Mouse (Mus musculus): Measurements from ENCODE around the gene Gm14548. TPM values are rescaled to one million over a fixed set of nuclear protein-coding genes. Genes with fewer than 3 reads are reported as not detected.
A peak's percentile ranks its signal among the peaks of the same experiment; 100 is the strongest.
"Not testable (repeated sequence)": the region's sequence is repeated elsewhere in the genome, so short reads cannot be mapped to it uniquely, and the experiment has no call there.

Gm14548 gene
- polyA plus RNA-seq (2015; fragmentation: Nextera tagmentation; extraction: Ambion mirVana), result 0.22 and 0.49 TPM in 2 replicates

GRCm38 (mm10) chr7:3898036-3898590 is at the start of gene Gm14548:
Gm14548 (minus strand) TSS chr7:3898120.
- not testable (repeated sequence) for DNase-seq (ENCODE audit: low spot score)

- no peak for DNase-seq (ENCODE audit: low spot score)
These were observed 48.2 kb upstream of the Gm14548 start for GRCm38 (mm10) chr7:3946117-3946516.

- DNase-seq (ENCODE audit: low spot score), result no peak
These were observed 43.0 kb upstream of the Gm14548 start for GRCm38 (mm10) chr7:3940915-3941314.

- no peak for DNase-seq (ENCODE audit: low spot score)
These were observed 42.1 kb upstream of the Gm14548 start for GRCm38 (mm10) chr7:3939866-3940525.

GRCm38 (mm10) chr7:3935473-3935872 is 37.6 kb upstream of the Gm14548 start:
- not testable (repeated sequence) for DNase-seq (ENCODE audit: low spot score)

GRCm38 (mm10) chr7:3915387-3915786 is 17.5 kb upstream of the Gm14548 start, which contains the start of gene Lilra6:
Lilra6 (minus strand) TSS chr7:3915503.
- DNase-seq (ENCODE audit: low spot score), result not testable (repeated sequence)

GRCm38 (mm10) chr7:3903704-3904103 is 5.8 kb upstream of the Gm14548 start:
- DNase-seq (ENCODE audit: low spot score), result peak; percentile 13

GRCm38 (mm10) chr7:3875032-3875431 is 22.9 kb downstream of the Gm14548 start:
- not testable (repeated sequence) for DNase-seq (ENCODE audit: low spot score)

GRCm38 (mm10) chr7:3844951-3845350 is 53.0 kb downstream of the Gm14548 start, which contains the start of gene Pira2:
Pira2 (minus strand) TSS chr7:3845051.
- DNase-seq (ENCODE audit: low spot score), result not testable (repeated sequence)

- DNase-seq (ENCODE audit: low spot score), result not testable (repeated sequence)
These were observed 60.1 kb downstream of the Gm14548 start for GRCm38 (mm10) chr7:3837854-3838253.

Other genes with a start within 250 kb of the Gm14548 start
- gene Leng1, start 232.3 kb downstream of the Gm14548 start, polyA plus RNA-seq (2015; fragmentation: Nextera tagmentation; extraction: Ambion mirVana), result 20.7 and 22.9 TPM in 2 replicates
- gene Tmc4, start 220.6 kb downstream of the Gm14548 start, polyA plus RNA-seq (2015; fragmentation: Nextera tagmentation; extraction: Ambion mirVana), result 12.5 TPM in 2 replicates
- 67.5 and 70.1 TPM in 2 replicates for gene Tsen34, start 205.3 kb downstream of the Gm14548 start, polyA plus RNA-seq (2015; fragmentation: Nextera tagmentation; extraction: Ambion mirVana)
- gene Mboat7, start 204.6 kb downstream of the Gm14548 start, polyA plus RNA-seq (2015; fragmentation: Nextera tagmentation; extraction: Ambion mirVana), result 36.0 and 40.1 TPM in 2 replicates
- 2,079 and 2,116 TPM in 2 replicates for gene Rps9, start 194.1 kb downstream of the Gm14548 start, polyA plus RNA-seq (2015; fragmentation: Nextera tagmentation; extraction: Ambion mirVana)
- 2.5 TPM in 2 replicates for gene Pirb, start 177.7 kb downstream of the Gm14548 start, polyA plus RNA-seq (2015; fragmentation: Nextera tagmentation; extraction: Ambion mirVana)
- 0.06 TPM in 1 of 2 replicates, not detected in the other for gene Gm15448, start 72.4 kb downstream of the Gm14548 start, polyA plus RNA-seq (2015; fragmentation: Nextera tagmentation; extraction: Ambion mirVana)
- gene Pira2, start 53.1 kb downstream of the Gm14548 start, polyA plus RNA-seq (2015; fragmentation: Nextera tagmentation; extraction: Ambion mirVana), result 0.45 and 0.51 TPM in 2 replicates
- gene Lilra6, start 17.4 kb upstream of the Gm14548 start, polyA plus RNA-seq (2015; fragmentation: Nextera tagmentation; extraction: Ambion mirVana), result 0.20 and 0.21 TPM in 2 replicates
- gene Lair1, start 165.1 kb upstream of the Gm14548 start, polyA plus RNA-seq (2015; fragmentation: Nextera tagmentation; extraction: Ambion mirVana), result 6.6 and 8.0 TPM in 2 replicates
- 0.76 and 0.96 TPM in 2 replicates for gene Ttyh1, start 221.3 kb upstream of the Gm14548 start, polyA plus RNA-seq (2015; fragmentation: Nextera tagmentation; extraction: Ambion mirVana)
- gene Leng8, start 238.9 kb upstream of the Gm14548 start, polyA plus RNA-seq (2015; fragmentation: Nextera tagmentation; extraction: Ambion mirVana), result 23.0 and 30.9 TPM in 2 replicates